Mouse (Mus musculus) ES-E14 (cell line): ENCODE measurements around the gene Phf1. TPM values are rescaled to one million over a fixed set of nuclear protein-coding genes. Genes with fewer than 3 reads are reported as not detected.

ENCODE experiments used
- DNase-seq: peaks from one replicate; pipeline ENCODE4 v3.0.0-alpha.2; 2013; ENCODE audit warnings: low read depth, low spot score
- H3K27ac ChIP-seq: 2 replicates; pipeline ENCODE4 v1.5.1; 2012; ENCODE audit warnings: low read depth, mild to moderate bottlenecking, low read length, moderate library complexity, mixed read lengths; ENCODE audit not compliant: poor library complexity, insufficient read depth, severe bottlenecking
- H3K36me3 ChIP-seq: 2 replicates; pipeline ENCODE4 v1.6.1; 2012; ENCODE audit warnings: mild to moderate bottlenecking, low read length, moderate library complexity, mixed read lengths; ENCODE audit not compliant: control insufficient read depth, poor library complexity, insufficient read depth, severe bottlenecking
- H3K4me1 ChIP-seq, 2 experiments: fragments of 150-350 bp in 1 of 2; sonication (generic) in 1 of 2; 2 replicates each; pipeline ENCODE4 v1.6.1; 2012; ENCODE audit warnings: low read length in 2 of 2, mild to moderate bottlenecking in 1 of 2, mixed read lengths in 1 of 2; ENCODE audit not compliant: control insufficient read depth in 2 of 2, insufficient read depth in 2 of 2, poor library complexity in 1 of 2
- H3K4me3 ChIP-seq, 2 experiments: fragments of 150-350 bp in 1 of 2; sonication (generic) in 1 of 2; 2 replicates each; pipeline ENCODE4 v1.5.1; 2012; ENCODE audit warnings: low read length in 2 of 2, low read depth in 1 of 2, mild to moderate bottlenecking in 1 of 2, mixed read lengths in 1 of 2; ENCODE audit not compliant: insufficient read depth in 1 of 2, poor library complexity in 1 of 2, severe bottlenecking in 1 of 2
- H3K9ac ChIP-seq: 2 replicates; pipeline ENCODE4 v1.6.1; 2012; ENCODE audit warnings: low read depth, mild to moderate bottlenecking, low read length, mixed read lengths; ENCODE audit not compliant: poor library complexity, insufficient read depth, severe bottlenecking
- H3K9me3 ChIP-seq: fragments of 150-350 bp; sonication (generic); 2 replicates; pipeline ENCODE4 v1.6.1; 2012; ENCODE audit warnings: low read depth, mild to moderate bottlenecking, low read length; ENCODE audit not compliant: control insufficient read depth, insufficient read depth
- CHD2 ChIP-seq: IDR thresholded peaks from 2 replicates; pipeline ENCODE4 v1.6.1; 2014; ENCODE audit warnings: mild to moderate bottlenecking, low read depth, low read length, inconsistent platforms
- HCFC1 ChIP-seq: IDR thresholded peaks from 2 replicates; pipeline ENCODE4 v1.6.1; 2012; ENCODE audit warnings: low read length, inconsistent platforms, borderline replicate concordance; ENCODE audit not compliant: insufficient read depth
- MAFK ChIP-seq: IDR thresholded peaks from 2 replicates; pipeline ENCODE4 v1.6.1; 2014; ENCODE audit warnings: mild to moderate bottlenecking, low read depth, low read length, inconsistent platforms; ENCODE audit not compliant: insufficient read depth
- ZC3H11A ChIP-seq: IDR thresholded peaks from 2 replicates; pipeline ENCODE4 v1.6.1; 2012; ENCODE audit warnings: low read depth, mild to moderate bottlenecking, inconsistent platforms, low read length, borderline replicate concordance
- ZNF384 ChIP-seq: IDR thresholded peaks from 2 replicates; pipeline ENCODE4 v1.6.1; 2012; ENCODE audit warnings: low read depth, low read length, inconsistent platforms
- in situ Hi-C, 2 experiments: fragments of 600-800 bp; cut with MboI; formaldehyde crosslinking; loops; one replicate each; pipeline ENCODE4 v1.15.1; 2025; ENCODE audit warnings: low sequenced_read_pairs in 2 of 2, inconsistent platforms in 1 of 2; ENCODE audit not compliant: unreplicated experiment in 2 of 2
- total RNA-seq: library from RNA; depleted of rRNA; stranded (reverse); fragments of 300-350 nt; gene quantifications from 2 replicates; pipeline ENCODE4 v1.2.3, GENCODE M21; 2012

Gene Phf1
- total RNA-seq, 1 experiment, result 9.4 TPM

GRCm38 (mm10) chr17:26939973-26940300, 7.1 kb downstream of the Phf1 start:
- TF ChIP-seq ZNF384 (no peak), ZC3H11A (no peak), HCFC1 (no peak), CHD2 (no peak), MAFK (no peak)

GRCm38 (mm10) chr17:26941031-26941789, 8.4 kb downstream of the Phf1 start, which contains the start of gene Syngap1:
TSS of gene Syngap1 (plus strand) at chr17:26941253.
- no peak for DNase-seq
- peak within 1 kb of the TSS; percentile 72 for H3K27ac ChIP-seq
- H3K36me3 ChIP-seq, result peaks cover 14% of the 10 kb centered on the region; the same call in 1 of the 2 replicates
- TF ChIP-seq HCFC1, result no peak
- H3K4me1 ChIP-seq, result peaks cover 2 to 17% of the 10 kb centered on the region in 2 experiments; a peak in 3 of 4 replicates
- H3K9me3 ChIP-seq, result no peaks in the 10 kb centered on the region
- H3K9ac ChIP-seq, result peak within 1 kb of the TSS; percentile 75
- peak within 1 kb of the TSS; percentile 75 to 76 for H3K4me3 ChIP-seq
- in situ Hi-C loops, result no loop called here

More at GRCm38 (mm10) chr17:26939973-26940300, 7.1 kb downstream of the Phf1 start:
- Histone ChIP-seq H3K9ac (peak overlapping the region; percentile 75), H3K27ac (peak overlapping the region; percentile 72), H3K36me3 (peaks cover 24% of the 10 kb centered on the region; the same call in 1 of the 2 replicates), H3K4me1 (peaks cover 2 to 14% of the 10 kb centered on the region in 2 experiments; a peak in 3 of 4 replicates), H3K4me3 (peak overlapping the region; percentile 75 to 76), H3K9me3 (no peaks in the 10 kb centered on the region)
- no peak for DNase-seq
- in situ Hi-C loops, result no loop called here

- Histone ChIP-seq H3K36me3 (peaks cover 7% of the 10 kb centered on the region; the same call in 1 of the 2 replicates), H3K27ac (no peak overlapping the region), H3K9ac (peak overlapping the region; percentile 31; the same call in 1 of the 2 replicates), H3K4me3 (peak overlapping the region; percentile 43 to 56; a peak in 3 of 4 replicates), H3K4me1 (peaks cover 2 to 17% of the 10 kb centered on the region in 2 experiments; a peak in 3 of 4 replicates), H3K9me3 (no peaks in the 10 kb centered on the region)
- no peak for DNase-seq
- in situ Hi-C loops, result no loop called here
- TF ChIP-seq CHD2, result no peak
- TF ChIP-seq HCFC1, result no peak
- no peak for TF ChIP-seq MAFK
- no peak for TF ChIP-seq ZC3H11A
- no peak for TF ChIP-seq ZNF384
Measured at GRCm38 (mm10) chr17:26941841-26942570, 9.2 kb downstream of the Phf1 start.

GRCm38 (mm10) chr17:26945824-26946495, 13.1 kb downstream of the Phf1 start:
- H3K9ac ChIP-seq, result peak overlapping the region; percentile 74
- in situ Hi-C loops, result no loop called here
- H3K36me3 ChIP-seq, result no peaks in the 10 kb centered on the region
- H3K4me3 ChIP-seq, result peak overlapping the region; percentile 53 to 65
- no peaks in the 10 kb centered on the region for H3K9me3 ChIP-seq
- peaks cover 0 to 22% of the 10 kb centered on the region in 2 experiments; a peak in 2 of 4 replicates for H3K4me1 ChIP-seq
- no peak for DNase-seq
- TF ChIP-seq HCFC1 (no peak), ZC3H11A (no peak), MAFK (no peak), ZNF384 (no peak), CHD2 (no peak)
- H3K27ac ChIP-seq, result no peak overlapping the region
